Comparison of ENCODE assay signal across 12 mouse cellular contexts in the genomic region with DNA sequence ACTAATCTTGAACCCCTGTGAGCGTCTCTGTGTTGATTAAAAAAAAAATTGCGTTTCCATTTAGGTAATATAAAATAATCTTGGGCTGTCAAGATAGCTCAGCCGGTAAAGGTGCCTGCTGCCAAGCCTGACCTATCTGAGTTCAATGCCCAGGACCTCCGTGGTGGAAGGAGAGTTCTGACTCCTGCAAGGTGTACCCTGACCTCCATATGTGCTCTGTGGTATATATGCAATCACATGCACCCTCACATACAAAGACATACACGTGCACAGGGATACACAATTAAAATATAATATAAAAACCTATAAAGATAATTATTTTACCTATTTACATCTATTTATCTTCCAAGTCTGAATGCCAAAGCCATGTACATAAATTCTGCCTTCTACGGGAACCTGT.
"Had no signal": no experiment of that assay in that cellular context is flagged by ENCODE, and none has a peak within 500 bp of the region (broad histone marks: within the 10 kb centered on the region; RNA-seq: fewer than 3 reads in every experiment).

No protein-coding gene starts in this region.

- ATAC-seq: midbrain, embryonic 15.5 days had no signal

- H3K9ac ChIP-seq: kidney, embryonic 15.5 days; liver, embryonic 14.5 days; lung, embryonic 15.5 days; midbrain, embryonic 12.5 days; midbrain, embryonic 15.5 days had no signal

- H3K4me1 ChIP-seq: lung, embryonic 15.5 days; midbrain, embryonic 12.5 days; midbrain, embryonic 15.5 days had no signal

- H3K36me3 ChIP-seq: kidney, embryonic 15.5 days; lung, embryonic 15.5 days; midbrain, embryonic 12.5 days; midbrain, embryonic 15.5 days had no signal

- H3K4me3 ChIP-seq: kidney, embryonic 15.5 days; left cerebral cortex, adult 2 months; lung, embryonic 15.5 days; megakaryocyte, embryonic 14.5 days; midbrain, embryonic 12.5 days; midbrain, embryonic 15.5 days had no signal

- H3K9me3 ChIP-seq: kidney, embryonic 15.5 days; lung, embryonic 15.5 days; megakaryocyte, embryonic 14.5 days; midbrain, embryonic 12.5 days; midbrain, embryonic 15.5 days had no signal

- H3K27ac ChIP-seq: kidney, embryonic 15.5 days; left cerebral cortex, adult 2 months; liver, embryonic 14.5 days; lung, embryonic 15.5 days; midbrain, embryonic 12.5 days; midbrain, embryonic 15.5 days had no signal

- H3K4me2 ChIP-seq: kidney, embryonic 15.5 days; lung, embryonic 15.5 days; midbrain, embryonic 12.5 days; midbrain, embryonic 15.5 days had no signal

- DNase-seq: kidney, postnatal 10 days; layer of hippocampus, postnatal 36 days; lung, adult 18-20 months; thymus, adult 18-20 months; thymus, postnatal 36 days had no signal

- H3K27me3 ChIP-seq: kidney, embryonic 15.5 days; lung, embryonic 15.5 days; megakaryocyte, embryonic 14.5 days; midbrain, embryonic 12.5 days; midbrain, embryonic 15.5 days had no signal
